Mouse (Mus musculus): ENCODE results near the gene Sept4.

The Sept4 gene

DNA sequence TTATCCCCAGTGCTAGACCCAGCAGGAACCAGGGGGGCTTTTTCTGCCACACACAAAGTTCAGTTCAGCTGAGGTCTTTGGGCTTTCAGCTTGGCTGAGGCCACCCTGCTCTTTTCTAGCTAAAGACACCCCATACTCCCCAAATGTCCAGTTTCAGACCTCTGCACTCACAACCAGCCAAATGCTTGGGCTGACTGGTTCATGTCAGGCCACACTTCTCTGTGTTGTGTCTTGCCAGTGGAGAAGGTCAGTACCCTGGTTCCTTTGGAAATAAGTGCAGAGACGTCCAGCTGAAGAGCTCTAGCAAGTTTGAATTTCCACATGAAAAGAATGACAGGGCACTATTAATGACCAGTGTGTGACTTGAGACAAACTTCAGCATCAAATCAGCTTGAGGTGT lies 11.0 kb downstream of the Sept4 start:
- no peak for DNase-seq

DNA sequence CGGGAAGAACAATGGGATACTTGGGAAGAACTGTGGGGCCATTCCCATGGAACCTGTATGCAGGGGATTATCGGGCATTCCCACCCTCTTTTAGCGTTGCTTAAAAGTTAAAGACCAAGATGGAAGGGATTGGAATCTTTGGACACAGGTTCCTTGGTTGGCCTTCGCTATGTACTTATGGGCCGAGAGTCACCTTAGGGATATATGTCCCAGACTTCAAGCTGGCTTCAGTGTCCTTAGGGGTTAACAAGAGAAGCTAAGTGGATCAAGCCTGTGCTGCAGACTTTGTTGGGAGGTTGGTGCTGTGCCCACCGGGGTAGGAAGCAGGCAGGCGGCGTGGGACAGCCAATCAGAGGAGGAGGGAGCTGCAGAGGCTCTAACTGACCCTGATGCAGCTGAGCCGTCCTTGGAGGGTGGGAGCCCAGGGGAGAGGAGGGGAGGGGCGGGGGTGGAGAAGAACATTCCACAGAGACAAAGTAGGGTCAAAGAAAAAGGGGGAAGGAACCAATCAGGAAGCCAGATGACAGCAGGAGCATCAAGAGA lies 11.9 kb downstream of the Sept4 start:
- no peak for DNase-seq

DNA sequence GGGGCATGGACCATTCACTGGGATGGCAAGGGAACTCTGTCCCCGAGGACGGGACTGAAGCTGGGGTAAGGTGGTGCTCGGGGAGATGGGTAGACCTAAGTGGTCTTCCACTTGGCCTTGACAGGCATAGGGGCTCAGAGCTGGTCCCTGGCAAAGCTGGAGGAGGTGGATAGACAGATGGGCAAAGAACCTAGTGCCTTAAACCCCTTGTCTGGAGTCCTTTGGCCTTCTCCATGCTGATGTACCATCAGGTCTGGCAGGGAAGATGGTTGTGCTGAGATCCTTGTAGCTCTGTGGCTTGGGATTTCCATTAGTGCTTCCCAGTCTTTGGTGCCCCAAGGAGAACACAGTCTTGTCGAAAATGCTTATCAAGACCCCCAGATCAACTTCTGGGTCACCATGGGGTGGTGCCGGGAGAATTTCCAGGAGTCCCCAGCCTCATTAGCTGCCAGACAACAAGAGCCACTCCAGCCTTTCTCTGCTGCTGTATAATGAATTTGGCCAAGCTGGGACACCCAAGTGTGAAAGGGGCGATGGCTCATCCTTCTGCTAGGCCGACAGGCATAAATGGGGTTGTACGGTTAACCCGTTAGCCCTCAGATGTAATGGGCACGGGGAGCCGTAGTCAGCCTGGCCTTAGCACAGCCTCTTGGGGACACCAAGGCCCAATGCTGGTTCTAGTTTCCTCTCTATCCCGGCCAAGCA lies 12.6 kb downstream of the Sept4 start:
- no peak for DNase-seq

DNA sequence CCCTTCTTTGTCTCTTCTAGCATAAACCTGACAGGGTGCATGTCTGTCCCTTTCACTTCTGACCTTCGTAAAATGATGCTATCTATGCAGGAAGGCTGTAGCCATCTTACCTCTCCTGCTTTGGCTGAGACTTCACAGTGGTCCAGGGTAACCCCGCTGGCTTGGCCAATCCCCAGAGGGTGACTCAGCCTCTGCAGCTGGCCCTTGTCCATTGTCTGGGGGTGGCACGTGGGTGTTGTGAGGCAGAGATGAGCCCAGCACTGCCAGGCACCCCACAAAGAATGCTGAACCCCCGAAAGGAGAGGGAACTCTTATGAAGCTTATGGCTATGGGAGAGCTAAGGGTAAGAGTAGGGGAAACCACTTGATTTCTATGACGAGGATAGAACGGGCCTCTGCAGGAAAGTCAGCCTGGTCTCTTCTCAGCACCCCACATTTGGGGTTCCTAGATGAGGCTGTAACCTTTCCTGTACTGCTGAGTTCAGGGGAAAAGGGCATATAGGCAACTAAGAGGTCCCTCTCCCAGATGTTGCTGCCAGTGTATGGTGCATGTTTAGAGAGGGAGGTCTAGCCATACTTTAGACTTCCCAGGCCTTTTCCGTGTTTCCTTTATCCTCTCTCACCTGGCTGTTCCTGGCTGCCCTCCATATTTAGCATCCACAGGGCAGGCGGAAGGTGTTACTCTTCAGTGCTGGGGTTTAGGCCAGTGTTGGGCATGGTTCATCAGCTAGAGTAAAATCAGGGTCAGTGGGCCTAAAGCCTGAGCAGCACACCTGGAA lies 13.4 kb downstream of the Sept4 start:
- DNase-seq = no peak

DNA sequence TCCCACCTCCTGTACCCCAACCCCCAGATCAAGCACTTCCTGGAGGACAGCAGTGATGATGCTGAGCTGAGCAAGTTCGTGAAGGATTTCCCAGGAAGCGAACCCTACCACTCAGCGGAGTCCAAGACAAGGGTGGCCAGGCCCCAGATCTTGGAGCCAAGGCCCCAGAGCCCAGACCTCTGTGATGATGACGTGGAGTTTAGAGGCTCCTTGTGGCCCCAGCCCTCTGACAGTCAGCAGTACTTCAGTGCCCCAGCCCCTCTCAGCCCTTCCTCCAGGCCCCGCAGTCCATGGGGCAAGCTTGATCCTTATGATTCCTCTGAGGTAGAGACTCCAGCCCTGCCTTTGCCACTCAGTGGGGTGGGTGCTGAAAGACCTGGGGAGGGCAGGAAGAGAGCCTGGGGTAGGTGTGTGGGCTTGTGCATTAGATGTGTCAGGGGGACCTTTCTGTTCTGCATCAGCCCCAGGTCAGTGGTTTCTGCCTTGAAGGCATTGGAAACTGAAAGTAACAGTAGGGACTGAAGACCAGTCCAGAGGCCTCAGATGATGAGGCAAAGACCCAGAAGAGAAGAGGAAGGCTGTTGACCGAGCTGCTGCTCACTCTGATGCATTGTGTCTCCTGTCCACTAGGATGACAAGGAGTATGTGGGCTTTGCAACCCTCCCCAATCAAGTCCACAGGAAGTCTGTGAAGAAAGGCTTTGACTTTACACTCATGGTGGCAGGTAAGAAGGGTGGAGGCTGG lies 14.8 kb downstream of the Sept4 start:
- DNase-seq = no peak

DNA sequence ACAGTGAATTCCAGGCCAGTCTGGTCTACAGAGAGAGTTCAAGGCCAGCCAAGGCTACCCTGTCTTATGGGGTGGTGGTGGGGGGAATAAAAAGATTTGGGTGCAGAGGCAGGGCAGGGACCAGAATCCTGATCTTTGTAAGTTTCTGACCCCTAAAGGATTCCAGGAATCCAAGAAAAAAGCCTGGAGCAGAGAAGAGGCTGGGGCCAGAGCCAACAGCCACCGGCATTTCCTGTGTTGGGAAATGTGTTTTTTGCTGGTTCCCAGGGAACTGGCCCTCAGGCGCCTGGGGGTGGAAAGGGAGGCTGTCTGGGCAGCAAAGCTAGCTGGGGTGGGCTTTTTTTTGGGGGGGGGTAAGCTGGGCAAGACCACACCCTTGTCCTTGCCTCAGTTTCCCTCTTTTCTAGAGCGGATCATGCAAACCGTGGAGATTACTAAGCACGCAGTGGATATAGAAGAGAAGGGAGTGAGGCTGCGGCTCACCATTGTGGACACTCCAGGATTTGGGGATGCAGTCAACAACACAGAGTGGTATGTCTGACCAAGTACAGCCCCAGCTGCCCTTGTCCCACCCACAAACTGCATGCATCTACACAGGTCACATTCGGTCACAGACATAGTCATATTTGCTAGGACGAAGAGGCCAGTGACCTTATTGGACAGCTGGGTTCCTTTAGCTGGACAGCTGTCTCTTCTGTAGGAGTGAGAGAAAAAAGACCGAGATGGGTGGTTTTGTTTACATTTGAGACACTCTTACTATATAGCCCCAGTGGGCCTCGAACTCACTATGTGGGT lies 16.2 kb downstream of the Sept4 start:
- DNase-seq = peak; percentile 78

DNA sequence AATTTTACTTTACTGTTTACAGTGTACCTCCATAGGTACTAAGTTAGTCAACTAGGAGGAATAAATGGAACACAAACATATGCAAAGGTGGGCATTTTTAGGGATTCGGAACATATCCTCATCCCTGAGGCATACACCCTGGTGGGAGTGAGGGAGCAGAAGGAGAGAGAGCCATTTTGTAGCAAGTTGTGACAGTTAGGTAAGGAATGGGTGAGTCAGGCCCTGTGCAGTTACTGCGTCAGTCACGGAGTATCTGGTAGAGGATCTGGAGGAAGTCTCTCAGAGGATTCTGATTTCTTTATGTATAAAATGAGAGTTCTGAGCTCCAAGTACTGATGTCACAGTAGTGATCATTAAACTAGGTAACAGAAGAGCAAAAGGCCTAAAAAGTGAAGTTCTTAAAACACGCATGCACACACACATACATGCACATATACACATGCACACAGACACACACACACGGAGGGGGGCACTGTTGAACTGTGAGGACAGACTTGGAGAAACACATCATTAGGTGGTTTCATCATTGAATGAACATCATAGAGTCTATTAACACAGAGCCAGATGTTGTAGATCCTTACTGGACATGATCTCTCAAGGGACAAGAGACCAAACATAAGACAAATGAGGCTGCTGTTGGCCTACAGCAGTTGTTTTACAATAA lies 18.6 kb downstream of the Sept4 start:
- DNase-seq = no peak

DNA sequence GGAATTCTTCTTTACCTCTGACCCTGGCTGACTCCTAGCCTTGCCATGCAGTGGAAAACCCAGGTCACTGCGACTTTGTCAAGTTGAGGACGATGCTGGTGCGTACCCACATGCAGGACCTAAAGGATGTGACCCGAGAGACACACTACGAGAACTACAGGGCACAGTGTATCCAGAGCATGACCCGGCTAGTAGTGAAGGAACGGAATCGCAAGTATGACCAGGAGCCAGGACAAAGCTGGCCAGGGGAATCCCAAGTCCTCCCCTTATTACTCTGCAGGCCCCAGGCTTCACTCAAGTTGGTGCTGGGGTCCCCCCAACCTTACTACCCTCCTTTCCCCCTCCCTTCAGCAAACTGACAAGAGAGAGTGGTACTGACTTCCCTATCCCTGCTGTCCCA lies 20.9 kb downstream of the Sept4 start:
- no peak for DNase-seq

DNA sequence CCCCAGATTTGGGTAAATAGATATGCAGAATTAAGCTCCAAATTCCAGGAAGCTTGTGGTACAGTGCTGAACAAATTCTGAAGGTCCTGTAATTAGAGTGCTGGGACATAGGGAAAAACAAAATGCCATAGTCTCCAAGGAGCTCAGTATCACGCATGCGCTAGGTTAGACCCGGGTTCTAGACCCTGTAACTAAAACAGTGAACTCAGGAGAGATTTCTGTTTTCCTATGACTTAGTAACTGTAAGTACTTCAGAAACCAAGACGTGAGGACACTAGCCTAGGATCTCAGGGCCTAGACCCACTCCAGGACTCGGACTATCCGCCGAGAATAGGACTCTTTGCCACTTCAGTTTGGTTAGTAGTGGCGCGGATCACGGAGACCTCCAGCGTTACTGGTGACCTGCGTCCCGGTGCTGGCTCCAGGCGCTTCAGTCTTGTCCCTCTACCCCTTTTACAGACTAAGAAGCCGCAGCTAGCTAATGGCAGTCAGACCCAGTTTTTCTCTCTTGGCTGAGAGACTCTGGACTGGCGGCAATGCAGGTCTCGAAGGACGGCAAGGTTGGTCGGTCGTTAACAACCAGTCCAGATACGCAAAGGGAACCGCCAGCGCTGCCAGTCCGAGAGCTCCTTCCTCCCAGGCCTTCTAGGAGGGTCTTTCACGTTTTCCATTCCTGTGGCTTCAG lies 22.3 kb downstream of the Sept4 start:
- peak; percentile 59 for DNase-seq

GRCm38 (mm10) chr11:87591526-87592353 lies 23.0 kb downstream of the Sept4 start, which contains the start of gene Mtmr4:
Gene Mtmr4 (plus strand): TSS chr11:87592162.
- DNase-seq = peak; percentile 99

DNA sequence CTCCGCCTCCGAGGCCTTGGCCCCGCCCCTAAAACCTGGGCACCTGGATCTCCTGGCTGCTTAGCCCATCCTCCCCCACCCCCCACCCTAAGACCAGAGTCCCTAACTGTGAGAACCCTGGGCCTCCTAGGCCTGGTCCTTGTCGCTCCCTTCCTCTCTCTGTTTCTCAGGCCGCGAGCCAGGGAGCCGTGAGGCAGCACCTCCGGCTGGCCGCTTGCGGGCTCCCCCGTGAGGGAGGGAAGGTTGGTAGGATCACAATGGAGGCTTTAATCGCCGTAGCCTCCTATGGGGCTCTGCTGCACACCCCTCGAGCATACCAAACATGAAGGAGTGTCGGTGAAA lies 23.6 kb downstream of the Sept4 start:
- no peak for DNase-seq

DNA sequence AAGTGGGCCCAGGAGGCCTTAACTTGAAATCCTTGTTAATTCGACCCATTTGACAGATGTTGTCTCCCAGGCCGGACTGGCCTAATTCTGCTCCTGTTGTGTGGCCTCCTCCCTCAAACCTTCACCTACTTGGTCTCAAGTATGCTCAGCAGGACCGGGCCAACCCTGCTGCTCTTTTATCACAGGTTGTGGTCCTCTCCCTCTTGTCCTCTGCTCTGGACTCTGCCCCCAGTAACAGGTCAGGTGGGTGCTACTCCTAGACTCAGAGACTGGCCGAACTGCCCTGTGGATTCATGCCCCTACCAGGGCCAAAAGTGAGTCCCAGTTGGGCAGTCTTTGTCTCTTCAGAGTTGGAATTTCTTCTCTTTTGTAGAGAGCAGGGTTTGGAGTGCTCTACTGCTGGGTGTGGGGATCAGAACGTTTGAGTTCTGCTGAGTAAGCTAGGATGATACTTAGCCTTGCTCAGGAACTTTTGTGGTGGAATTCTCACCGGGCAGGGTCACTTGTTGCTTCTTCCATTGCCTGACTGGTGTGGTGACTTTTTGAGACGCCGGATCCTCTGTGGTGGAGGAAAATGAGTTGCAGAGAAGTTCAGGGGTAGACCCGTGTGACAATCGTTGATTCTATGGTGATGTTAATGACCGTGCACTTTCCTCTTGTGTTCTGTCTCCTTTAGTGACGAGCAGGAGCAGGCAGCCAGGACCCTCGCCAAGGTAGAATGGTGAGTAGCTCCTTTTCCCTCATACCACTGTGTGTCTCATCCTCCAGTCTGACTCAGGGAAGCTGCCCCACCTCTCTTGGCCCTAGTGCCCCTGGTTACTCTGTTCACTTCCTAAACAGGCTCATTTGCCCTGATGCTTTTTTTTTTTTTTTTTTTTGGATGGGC lies 24.3 kb downstream of the Sept4 start:
- DNase-seq = peak; percentile 59

DNA sequence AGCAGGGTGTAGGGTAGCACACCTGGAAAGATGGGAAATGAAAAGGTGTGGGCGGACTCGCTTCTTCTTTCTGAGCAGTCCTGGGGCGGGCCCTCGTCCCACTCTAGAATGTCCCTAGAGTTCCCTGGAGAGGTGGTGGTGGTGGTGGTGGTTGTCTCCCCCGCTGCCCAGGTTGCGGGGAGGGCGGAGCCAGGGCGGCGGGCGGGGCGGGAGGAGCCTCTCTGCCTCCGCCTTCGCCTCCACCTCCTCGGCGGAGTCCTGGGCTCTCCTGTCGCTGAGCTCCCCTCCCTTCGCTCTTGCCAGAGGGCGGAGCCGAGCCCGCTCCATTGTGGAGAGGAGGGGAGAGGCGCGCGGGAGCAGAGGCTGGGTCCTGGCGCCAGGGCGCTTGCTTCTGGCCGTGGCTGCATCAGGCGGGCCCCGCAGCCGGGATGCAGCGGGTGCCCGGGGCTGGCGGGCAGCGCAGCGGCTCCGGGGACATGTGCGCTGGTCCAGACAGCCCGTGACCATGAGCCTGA lies 26.7 kb downstream of the Sept4 start:
- peak; percentile 92 for DNase-seq

- DNase-seq = no peak
These were observed 27.3 kb downstream of the Sept4 start for GRCm38 (mm10) chr11:87595976-87596375.

GRCm38 (mm10) chr11:87596492-87596891 lies 27.8 kb downstream of the Sept4 start:
- DNase-seq = no peak

DNA sequence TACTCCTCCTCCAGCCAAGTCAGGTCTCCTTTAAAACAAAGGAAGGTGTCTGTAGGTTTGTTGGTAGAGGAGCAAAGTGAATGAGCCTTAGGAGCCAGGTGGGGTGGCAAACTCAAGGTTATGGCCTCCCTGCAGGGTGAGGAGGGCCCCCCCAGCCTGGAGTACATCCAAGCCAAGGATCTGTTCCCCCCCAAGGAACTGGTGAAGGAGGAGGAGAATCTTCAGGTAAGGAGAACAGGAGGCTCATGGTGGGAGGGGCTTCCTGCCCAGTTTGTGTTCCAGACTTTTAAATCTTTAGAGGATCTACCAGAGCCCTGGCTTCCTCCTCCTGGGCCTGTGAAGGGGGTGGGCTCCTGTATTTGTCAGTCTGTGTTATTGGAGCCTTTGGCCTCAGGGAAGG lies 28.4 kb downstream of the Sept4 start:
- DNase-seq = no peak

DNA sequence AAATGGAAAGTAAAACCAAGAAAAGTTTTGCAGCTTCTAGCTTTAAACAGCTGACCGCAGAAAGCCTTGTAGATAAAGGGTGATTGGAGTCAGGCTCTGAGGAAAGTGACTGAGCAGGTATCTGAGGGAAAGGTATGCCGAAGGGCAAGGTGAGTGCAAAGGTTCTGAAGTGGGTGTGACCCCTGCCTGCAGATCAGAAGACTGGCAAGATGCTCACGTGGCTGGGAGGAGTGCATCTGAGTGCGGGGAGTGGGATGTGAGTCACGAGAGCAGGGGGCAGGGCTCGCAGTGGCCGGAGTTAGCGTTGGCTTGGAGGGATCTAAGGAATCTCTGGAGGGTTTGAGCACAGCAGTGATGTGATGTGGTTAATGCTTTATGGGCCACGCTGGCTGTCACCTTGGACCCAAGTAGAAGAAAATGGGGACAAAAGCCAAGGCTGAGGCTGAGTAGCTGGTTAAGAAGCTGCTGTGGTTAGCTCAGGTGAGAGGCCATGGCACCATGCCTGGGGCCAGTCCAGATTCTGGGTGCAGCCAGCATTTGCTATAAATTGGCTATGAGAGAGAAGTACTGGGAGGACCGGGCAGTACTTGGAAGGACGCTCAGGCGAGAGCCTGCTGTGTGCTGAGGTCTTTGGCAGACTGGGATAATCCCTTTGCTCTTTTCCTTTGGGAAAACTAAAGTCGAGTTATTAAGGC lies 30.8 kb downstream of the Sept4 start:
- no peak for DNase-seq

DNA sequence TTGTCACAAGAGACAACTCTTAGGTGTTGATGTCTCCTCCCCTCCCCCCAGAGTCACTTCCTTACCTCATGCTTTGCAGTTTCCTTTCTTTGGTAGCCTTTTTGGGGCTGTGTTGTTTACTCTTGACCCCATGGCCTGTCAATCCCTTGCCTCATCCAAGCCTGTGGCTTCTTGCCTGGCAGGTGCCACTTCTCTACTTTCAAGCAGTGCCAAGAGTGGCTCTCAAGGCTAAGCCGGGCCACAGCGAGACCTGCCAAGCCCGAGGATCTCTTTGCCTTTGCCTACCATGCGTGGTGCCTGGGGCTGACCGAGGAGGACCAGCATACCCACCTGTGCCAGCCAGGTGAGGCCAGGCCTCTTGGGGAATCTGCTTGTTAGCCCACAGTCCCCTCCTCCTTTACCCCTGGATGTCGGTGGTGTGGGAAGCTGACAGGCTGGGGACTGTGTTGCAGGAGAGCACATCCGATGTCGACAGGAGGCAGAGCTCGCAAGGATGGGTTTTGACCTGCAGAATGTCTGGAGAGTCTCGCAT lies 31.7 kb downstream of the Sept4 start:
- DNase-seq = no peak
